Mouse (Mus musculus) heart, postnatal 25 days (tissue): ENCODE measurements around the gene Vwa3a. TPM values are rescaled to one million over a fixed set of nuclear protein-coding genes. Genes with fewer than 3 reads are reported as not detected.

ENCODE experiments used
- DNase-seq: peaks from one replicate; pipeline ENCODE4 v3.0.0; 2022; ENCODE audit warnings: low spot score
- intact Hi-C: fragments of 180-260 bp; cut with DNase I; formaldehyde crosslinking; loops from one replicate; pipeline ENCODE4 v1.15.1; 2025
- total RNA-seq, 2 experiments: library from RNA; stranded (reverse); gene quantifications; 2 replicates each; pipeline ENCODE4 v1.2.3; 2021

Gene Vwa3a
- total RNA-seq, 2 experiments from 2014 or later = 2.8 to 3.5 TPM

- intact Hi-C loops = loop anchor here (10.0 kb wide), 2 partner anchors 200 to 280 kb away; partner anchors contain the start of gene Mettl9
- DNase-seq = no peak
Observed at GRCm38 (mm10) chr7:120834426-120834825, 95.3 kb downstream of the Vwa3a start.

DNA sequence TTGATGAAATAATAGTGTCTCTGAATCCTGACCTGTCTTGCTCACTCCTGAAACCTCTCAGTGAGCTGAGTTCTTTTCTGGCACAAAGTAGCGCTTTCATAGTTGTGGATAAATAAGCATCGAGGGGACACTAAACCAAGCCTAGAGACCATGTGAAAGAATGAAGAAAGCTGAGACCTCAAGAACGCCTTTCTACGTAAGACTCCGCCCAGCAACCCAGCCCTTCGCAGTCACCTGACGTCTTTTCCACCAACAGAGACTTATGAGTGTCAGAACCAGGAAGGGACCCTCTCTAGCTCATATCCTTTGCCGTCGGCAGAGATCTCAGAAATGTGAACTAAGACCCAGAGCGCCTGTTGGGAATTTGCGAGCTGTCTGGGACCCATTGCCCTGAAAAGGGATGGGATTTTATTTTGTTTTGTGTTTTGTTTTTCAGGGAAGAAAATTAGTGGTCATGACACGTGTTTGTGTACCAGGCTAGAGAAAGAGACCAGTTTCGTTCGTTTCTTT, 95.8 kb downstream of the Vwa3a start:
- intact Hi-C loops = loop anchor here (1.0 to 10.0 kb wide), 5 partner anchors 82 to 280 kb away; partner anchors contain the start of genes Cdr2, Mettl9, Mfsd13b and Polr3e
- peak; percentile 49 for DNase-seq

DNA sequence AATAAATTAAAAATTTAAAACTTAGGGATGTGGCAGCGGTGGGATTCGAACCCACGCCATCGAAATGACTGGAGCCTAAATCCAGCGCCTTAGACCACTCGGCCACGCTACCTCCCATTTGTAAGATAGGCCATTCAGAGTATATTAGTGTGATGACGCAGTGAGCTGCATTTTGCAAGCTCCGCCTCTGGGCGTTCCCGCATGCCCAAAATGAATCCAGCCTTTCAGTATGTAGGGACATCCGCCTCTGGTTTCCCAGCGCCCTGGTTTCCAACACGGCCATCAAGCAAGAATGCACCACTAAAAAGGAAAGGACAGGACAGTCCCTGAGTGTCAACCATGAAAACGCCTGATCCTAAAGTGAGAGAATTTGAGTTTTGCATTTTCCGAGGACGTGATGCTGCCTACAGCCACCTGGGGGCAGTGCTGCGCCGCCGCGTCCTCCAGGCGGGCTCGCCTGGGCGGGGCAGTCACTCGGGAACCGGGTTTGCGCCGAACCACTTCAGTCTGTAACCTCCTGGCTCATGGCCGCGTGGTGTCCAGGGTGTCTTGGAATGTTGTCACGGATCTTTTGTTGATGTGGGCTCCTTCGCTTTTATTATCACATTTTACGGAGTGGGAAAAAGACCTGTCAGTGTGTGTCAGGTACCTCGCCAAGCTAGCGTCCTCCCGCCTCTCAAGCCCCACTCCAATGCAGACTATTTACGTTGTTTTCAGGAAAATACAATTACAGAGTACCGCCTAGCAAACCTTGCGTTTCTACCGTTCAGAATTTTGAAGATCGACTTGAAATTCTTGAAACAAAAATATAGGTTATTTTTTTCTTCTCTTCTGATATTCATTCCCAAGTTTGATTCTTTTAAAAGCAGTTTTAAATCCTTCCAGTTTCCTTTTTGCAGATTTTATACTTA, 96.6 kb downstream of the Vwa3a start:
- intact Hi-C loops = loop anchor here (1.0 to 10.0 kb wide), 5 partner anchors 82 to 279 kb away; partner anchors contain the start of genes Cdr2, Mettl9, Mfsd13b and Polr3e

DNA sequence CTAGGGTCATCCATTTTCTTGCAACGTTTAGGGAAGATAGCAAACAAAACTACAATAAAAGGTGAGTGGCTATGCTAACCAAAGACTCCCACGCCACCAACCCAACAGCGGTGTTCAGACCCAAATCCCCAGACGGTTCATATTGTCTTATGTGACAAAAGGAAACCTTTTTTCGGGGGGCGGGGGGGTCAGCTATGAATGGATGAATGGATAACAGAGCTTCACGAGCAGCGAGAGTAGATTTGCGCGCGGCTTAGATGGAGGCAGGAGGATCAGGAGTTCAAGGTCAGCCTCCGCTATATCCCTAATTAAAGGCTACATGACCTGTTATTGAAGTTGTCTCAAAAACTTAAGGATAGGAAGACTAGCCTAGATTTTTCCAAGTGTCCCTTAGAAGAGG, 97.2 kb downstream of the Vwa3a start:
- intact Hi-C loops = loop anchor here (5.0 to 10.0 kb wide), 4 partner anchors 146 to 278 kb away; partner anchors contain the start of genes Cdr2, Mettl9 and Mfsd13b
- no peak for DNase-seq

More for the DNA sequence above, 96.6 kb downstream of the Vwa3a start:
- DNase-seq = peak; percentile 84

DNA sequence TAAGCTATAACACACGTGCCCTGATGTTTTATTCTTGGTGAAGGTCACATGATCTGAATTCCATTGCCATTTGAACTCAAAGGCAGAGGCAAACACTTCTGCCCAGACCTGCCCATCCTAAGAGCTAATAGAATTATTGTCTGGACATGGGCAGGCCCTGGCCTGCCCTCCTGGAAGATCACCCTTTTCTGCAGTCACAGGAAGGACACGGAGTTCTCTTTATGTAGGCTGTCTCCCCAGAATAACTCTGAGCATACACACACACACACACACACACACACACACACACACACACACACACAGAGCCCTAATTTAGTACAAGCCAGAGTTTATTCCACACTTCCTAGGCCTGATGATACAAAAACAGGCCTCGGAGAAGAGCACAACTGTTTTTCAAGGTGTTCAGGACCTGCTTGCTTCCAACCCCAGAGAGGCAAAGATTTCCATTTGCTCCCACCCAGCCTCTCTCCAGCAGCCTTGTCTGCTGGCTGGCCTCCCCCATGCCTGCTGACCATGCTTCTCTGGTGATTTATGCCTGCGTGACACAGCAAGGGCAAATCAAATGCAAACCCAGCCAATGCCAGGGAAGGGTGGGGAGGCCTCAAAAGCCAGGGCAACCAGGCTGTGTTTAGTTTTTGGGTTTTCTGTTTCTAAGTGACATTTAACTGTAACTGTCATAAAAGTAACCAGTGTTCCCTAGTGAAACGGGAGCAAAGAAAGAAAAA, 99.5 kb downstream of the Vwa3a start:
- intact Hi-C loops = loop anchor here (5.0 to 10.0 kb wide), 4 partner anchors 144 to 276 kb away; partner anchors contain the start of genes Cdr2, Mettl9 and Mfsd13b
- DNase-seq = no peak

GRCm38 (mm10) chr7:120839786-120840185, 100.7 kb downstream of the Vwa3a start:
- DNase-seq = no peak
- intact Hi-C loops = loop anchor here (5.0 to 10.0 kb wide), 4 partner anchors 143 to 275 kb away; partner anchors contain the start of genes Cdr2, Mettl9 and Mfsd13b

- peak; percentile 81 for DNase-seq
- intact Hi-C loops = no loop called here
Observed at GRCm38 (mm10) chr7:120842345-120843036, 103.4 kb downstream of the Vwa3a start, which contains the start of gene Eef2k. TSS of gene Eef2k (plus strand) at chr7:120842831.

GRCm38 (mm10) chr7:120843037-120843621, 104.0 kb downstream of the Vwa3a start:
- intact Hi-C loops = no loop called here
- peak; percentile 79 for DNase-seq

DNA sequence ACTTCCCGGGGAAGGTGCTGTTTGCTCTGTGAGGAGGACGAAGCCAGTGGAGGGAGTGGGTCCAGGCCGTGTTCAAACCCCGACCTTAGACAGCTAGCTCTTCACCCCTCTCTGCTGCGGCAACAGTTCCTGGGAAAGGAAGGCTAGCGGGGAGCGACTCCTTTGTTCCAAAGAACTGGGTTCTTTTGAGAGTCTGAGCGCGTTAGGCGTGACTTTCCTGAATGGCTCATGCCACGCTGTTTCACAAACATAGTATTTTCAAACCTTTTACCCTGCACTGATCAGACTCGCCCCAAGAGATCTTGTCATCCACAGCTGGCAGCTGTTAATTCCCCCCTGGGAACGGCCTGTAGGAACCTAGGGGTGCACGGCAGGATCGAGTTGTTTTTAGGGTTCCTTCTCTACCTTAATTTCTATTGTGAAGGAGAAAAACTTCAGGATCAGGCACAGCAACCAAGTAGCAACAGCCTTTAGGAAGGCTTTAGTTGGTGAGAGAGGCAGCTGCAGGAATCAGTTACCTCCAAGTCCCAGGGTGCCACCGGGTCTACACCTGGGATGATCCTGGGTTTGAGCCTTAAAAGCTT, 104.8 kb downstream of the Vwa3a start:
- no peak for DNase-seq
- intact Hi-C loops = loop anchor here (2.0 kb wide), 1 partner anchor 21 kb away; no protein-coding TSS in a partner anchor

DNA sequence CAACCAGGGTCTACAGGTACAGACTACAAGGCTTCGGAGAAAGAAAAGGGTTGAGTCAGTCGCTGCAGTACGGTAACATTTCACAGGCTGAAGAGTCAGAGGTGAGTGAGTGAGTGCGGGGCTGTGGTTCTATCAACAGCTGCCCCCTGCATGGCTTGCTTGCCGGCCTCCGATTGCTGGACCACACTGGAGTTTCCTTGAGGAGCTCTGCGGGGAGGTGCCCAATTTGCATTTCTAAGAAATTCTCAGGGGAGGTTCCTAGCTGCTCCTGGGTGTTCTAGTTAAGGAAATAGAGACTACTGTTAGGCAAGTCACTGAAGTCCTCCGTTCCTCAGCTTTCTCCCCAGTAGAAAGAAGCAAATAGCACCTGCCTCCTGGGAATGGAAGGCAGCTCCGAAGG, 105.6 kb downstream of the Vwa3a start:
- DNase-seq = no peak
- intact Hi-C loops = loop anchor here (2.0 kb wide), 1 partner anchor 20 kb away; no protein-coding TSS in a partner anchor

DNA sequence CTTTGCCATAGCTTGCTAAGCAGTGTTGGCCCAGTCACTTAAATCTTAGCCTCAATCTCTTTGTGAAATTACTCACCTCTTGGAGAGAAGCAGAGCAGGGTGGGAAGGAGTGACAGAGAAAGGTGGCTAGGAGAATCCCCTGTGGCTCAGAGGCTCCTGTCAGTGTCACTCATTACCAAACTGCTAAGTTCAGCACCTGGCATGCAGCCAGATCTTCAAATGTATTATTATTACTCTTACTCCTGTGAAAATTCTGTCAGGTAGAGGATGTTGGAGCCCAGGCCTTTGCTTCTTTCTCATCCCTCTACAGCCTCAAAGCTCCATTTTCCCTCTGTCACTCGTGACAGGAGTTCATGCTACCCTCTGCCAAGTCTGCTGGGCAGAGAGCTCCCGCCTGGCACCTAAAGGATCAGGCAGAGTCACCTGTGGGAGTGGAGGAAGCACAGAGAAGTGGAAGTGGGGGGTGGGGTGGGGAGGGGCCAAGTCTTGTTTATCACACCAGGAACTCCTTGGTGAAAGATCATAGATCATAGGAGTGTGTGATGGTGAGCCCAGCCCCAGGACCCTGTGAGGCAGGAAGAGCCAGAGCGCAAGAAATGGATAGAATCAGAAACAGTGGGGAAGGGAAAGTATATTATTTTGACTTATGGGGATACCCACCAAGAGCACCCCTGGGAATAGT, 109.9 kb downstream of the Vwa3a start:
- intact Hi-C loops = no loop called here
- DNase-seq = no peak

DNA sequence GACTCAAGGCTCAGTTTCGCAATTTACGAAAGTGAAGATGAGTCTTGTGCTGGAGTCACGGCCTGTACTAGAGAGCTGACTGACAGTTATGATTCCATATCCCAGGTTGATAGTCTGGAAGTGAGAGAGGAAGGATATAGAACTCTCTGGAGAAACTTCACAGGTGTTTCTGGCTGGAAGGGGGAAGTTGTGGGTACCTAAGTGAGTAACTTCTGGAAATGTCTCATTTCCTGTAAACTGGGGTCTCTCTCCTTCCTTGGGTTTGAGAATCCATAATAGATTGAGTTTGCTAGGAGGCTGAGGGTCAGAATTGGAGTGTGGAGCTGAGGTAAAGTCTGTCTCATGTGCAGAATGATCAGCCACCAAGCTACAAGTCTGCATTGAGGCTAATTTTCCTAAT, 111.0 kb downstream of the Vwa3a start:
- DNase-seq = no peak
- intact Hi-C loops = no loop called here

Other genes with a start within 250 kb of the Vwa3a start
- gene Uqcrc2, start 104.1 kb upstream of the Vwa3a start, total RNA-seq = 1,000 to 10,000 TPM; 1,144 to 1,191 TPM
- not detected for gene Pdzd9, start 69.0 kb upstream of the Vwa3a start, total RNA-seq
- gene Mosmo, start 61.7 kb upstream of the Vwa3a start, total RNA-seq = 10 to 100 TPM; 26.5 to 30.7 TPM
- gene Gm5737, start 73.0 kb downstream of the Vwa3a start, total RNA-seq = not detected
- 10 to 100 TPM; 27.7 to 32.5 TPM for gene Eef2k, start 103.5 kb downstream of the Vwa3a start, total RNA-seq
- 1 to 10 TPM; 8.2 to 8.7 TPM for gene Polr3e, start 178.4 kb downstream of the Vwa3a start, total RNA-seq
- 10 to 100 TPM; 14.8 to 21.9 TPM for gene Cdr2, start 243.0 kb downstream of the Vwa3a start, total RNA-seq
- gene Mfsd13b, start 243.2 kb downstream of the Vwa3a start, total RNA-seq = not detected